Mouse (Mus musculus) heart, postnatal 14 days (tissue): Measurements from ENCODE around the gene Igfbp6. TPM values are rescaled to one million over a fixed set of nuclear protein-coding genes. Genes with fewer than 3 reads are reported as not detected.

Experiments
- DNase-seq, 2 experiments: peaks; one replicate each; pipeline ENCODE4 v3.0.0; 2021 to 2022
- intact Hi-C: fragments of 180-260 bp; cut with DNase I; formaldehyde crosslinking; loops from one replicate; pipeline ENCODE4 v1.15.1; 2025
- long read RNA-seq, 2 experiments: library from polyadenylated mRNA; stranded (forward); transcript quantifications; one replicate each; pipeline ENCODE4 v2.0.0; 2021
- total RNA-seq, 2 experiments: library from RNA; stranded (reverse); gene quantifications; 2 replicates each; pipeline ENCODE4 v1.2.3; 2021

Igfbp6 gene
- 10 to 100 TPM; 42.0 to 51.8 TPM for total RNA-seq
- long read RNA-seq, experiment 1, transcript Igfbp6-201 (4 exons, 1,112 nt): major isoform, 59 of 70 reads
- long read RNA-seq, experiment 1, partial matches to known transcripts: 11 of 70 reads
- long read RNA-seq, experiment 1, other reads (novel, unspliced or antisense): 0 of 70 reads
- long read RNA-seq, experiment 2, transcript Igfbp6-201 (4 exons, 1,112 nt): major isoform, 38 of 51 reads
- long read RNA-seq, experiment 2, partial matches to known transcripts: 13 of 51 reads
- long read RNA-seq, experiment 2, other reads (novel, unspliced or antisense): 0 of 51 reads

- no peak for DNase-seq
- intact Hi-C loops: no loop called here
Measured at GRCm38 (mm10) chr15:102144274-102144711, at the start of gene Igfbp6. Gene Igfbp6, plus strand, starts transcription at chr15:102144362.

GRCm38 (mm10) chr15:102094988-102095387, 49.2 kb upstream of the Igfbp6 start:
- intact Hi-C loops: loop anchor here (5.0 kb wide), 1 partner anchor 127 kb away; no protein-coding TSS in a partner anchor
- no peak for DNase-seq

GRCm38 (mm10) chr15:102097147-102097915, 46.8 kb upstream of the Igfbp6 start:
- DNase-seq: peak; percentile 56 to 71
- intact Hi-C loops: no loop called here

- intact Hi-C loops: no loop called here
Measured at GRCm38 (mm10) chr15:102097991-102098555, 46.1 kb upstream of the Igfbp6 start.

GRCm38 (mm10) chr15:102099260-102099659, 44.9 kb upstream of the Igfbp6 start:
- intact Hi-C loops: no loop called here
- DNase-seq: no peak

More at GRCm38 (mm10) chr15:102097991-102098555, 46.1 kb upstream of the Igfbp6 start:
- DNase-seq: peak in 1 of 2 experiments; percentile 54

GRCm38 (mm10) chr15:102099771-102100160, 44.4 kb upstream of the Igfbp6 start:
- no peak for DNase-seq
- intact Hi-C loops: no loop called here

- peak; percentile 86 to 89 for DNase-seq
- intact Hi-C loops: no loop called here
Measured at GRCm38 (mm10) chr15:102100161-102100981, 43.8 kb upstream of the Igfbp6 start, which contains the start of gene Tns2. Gene Tns2, plus strand, starts transcription at chr15:102100413.

GRCm38 (mm10) chr15:102100996-102101671, 43.0 kb upstream of the Igfbp6 start:
- intact Hi-C loops: no loop called here
- DNase-seq: peak in 1 of 2 experiments; percentile 75

- intact Hi-C loops: no loop called here
- DNase-seq: peak; percentile 79 to 81
Measured at GRCm38 (mm10) chr15:102101672-102102541, 42.3 kb upstream of the Igfbp6 start.

- DNase-seq: peak; percentile 83 to 84
- intact Hi-C loops: no loop called here
Measured at GRCm38 (mm10) chr15:102102548-102103121, 41.5 kb upstream of the Igfbp6 start.

- intact Hi-C loops: no loop called here
- peak; percentile 68 to 75 for DNase-seq
Measured at GRCm38 (mm10) chr15:102103371-102103946, 40.7 kb upstream of the Igfbp6 start.

- intact Hi-C loops: no loop called here
- peak; percentile 85 to 91 for DNase-seq
Measured at GRCm38 (mm10) chr15:102103947-102104555, 40.1 kb upstream of the Igfbp6 start.

- intact Hi-C loops: loop anchor here (5.0 kb wide), 1 partner anchor 42 kb away; no protein-coding TSS in a partner anchor
- peak; percentile 87 for DNase-seq
Measured at GRCm38 (mm10) chr15:102105360-102105759, 38.8 kb upstream of the Igfbp6 start.

GRCm38 (mm10) chr15:102105764-102106730, 38.1 kb upstream of the Igfbp6 start:
- intact Hi-C loops: loop anchor here (5.0 kb wide), 1 partner anchor 41 kb away; no protein-coding TSS in a partner anchor
- DNase-seq: no peak

GRCm38 (mm10) chr15:102106754-102107456, 37.3 kb upstream of the Igfbp6 start:
- intact Hi-C loops: loop anchor here (5.0 kb wide), 1 partner anchor 40 kb away; no protein-coding TSS in a partner anchor
- no peak for DNase-seq
